Mouse (Mus musculus) spleen, postnatal 36 days (tissue): Measurements from ENCODE around the gene Dip2c.
A peak's percentile ranks its signal among the peaks of the same experiment; 100 is the strongest.

Experiments
- DNase-seq, 2 experiments: peaks; one replicate each; pipeline ENCODE4 v3.0.0; 2022; ENCODE audit warnings: low spot score in 2 of 2, mixed read lengths in 1 of 2

Gene Dip2c

DNA sequence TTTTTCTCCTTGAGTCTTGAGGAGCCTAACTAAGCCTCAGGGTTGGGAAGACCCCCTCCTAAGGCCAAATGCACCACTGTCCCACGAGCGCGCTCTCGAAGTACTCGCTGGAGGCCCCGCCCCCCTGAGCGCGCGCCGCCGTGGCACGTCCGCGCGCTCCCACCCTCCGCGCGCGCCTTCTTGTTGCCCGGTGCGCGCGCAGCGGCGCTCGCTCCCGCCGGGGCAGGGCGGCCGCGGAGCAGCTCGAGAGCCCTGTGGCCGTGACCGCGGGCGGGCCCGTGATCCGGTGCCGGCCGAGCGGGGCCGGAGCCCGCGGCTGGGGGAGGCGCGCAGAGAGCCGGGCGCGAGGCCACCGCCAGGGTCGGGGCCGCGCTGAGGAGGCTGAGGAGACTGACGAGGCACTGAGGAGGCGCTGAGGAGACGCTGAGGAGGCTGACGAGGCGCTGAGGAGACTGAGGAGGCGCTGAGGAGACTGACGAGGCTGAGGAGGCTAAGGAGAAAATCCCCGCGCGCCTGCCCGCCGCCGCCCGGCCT is at the start of gene Dip2c:
Gene Dip2c, plus strand, starts transcription at position 207 of the 534 bp plus-strand sequence.
- DNase-seq, result peak; percentile 68 to 73

DNA sequence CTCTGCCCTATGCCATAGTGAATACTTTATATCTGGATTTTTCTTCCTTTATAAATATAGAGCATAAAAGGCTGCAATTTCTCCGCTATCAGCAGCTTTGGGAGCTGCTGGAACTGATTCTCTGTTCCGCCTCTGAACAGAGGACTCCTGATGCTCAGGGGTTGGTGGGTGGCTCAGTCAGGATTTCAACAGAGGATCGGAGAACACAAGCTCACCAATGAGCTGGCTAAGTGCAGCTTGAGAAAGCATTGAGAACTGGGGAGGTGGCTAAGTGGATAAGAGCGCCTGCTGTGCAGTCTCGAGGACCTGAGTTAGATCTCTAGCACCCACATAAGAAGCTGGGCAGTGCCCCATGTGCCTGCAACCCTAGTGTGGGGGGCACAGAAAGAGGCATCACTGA is 49.2 kb upstream of the Dip2c start:
- DNase-seq, result no peak

- no peak for DNase-seq
These were observed 38.8 kb upstream of the Dip2c start for GRCm38 (mm10) chr13:9237495-9237894.

DNA sequence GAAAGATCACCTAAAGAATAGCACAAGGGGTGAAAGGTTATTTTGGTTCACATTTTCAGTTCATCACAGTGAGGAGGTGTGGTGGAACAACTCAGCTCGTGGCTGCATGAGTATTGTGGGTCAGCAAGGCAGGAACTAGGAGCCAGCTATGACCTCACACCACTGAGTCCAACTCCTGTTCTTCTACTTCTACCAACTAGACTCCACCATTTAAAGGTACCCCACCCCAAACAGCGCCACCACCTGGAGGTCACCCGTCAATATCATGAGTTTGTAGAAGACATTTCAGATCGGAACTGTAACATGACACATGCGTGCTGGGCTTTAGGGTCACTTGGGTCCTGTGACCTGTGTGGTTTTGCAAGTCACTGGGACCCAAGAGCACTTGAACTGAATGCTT is 37.2 kb upstream of the Dip2c start:
- no peak for DNase-seq

GRCm38 (mm10) chr13:9239631-9240236 is 36.6 kb upstream of the Dip2c start:
- DNase-seq, result no peak

DNA sequence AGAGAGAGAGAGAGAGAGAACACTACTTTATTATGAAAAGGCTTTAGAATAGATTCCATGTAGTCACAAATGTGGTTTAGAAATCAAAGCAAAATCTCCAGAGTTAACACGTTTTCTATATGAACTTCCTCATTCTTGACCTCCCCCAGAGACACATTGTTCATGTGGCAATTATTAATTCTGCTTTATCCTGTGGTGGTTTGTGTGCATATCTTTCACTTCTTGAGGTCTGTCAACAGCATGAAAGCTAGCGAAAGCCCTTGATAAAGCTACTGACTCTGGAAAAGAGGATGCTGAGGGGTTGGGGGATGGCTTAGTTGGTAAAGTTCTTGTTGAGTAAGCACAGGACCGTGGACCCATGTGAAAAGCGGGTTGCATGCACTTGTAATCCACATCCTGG is 14.6 kb upstream of the Dip2c start:
- DNase-seq, result no peak

DNA sequence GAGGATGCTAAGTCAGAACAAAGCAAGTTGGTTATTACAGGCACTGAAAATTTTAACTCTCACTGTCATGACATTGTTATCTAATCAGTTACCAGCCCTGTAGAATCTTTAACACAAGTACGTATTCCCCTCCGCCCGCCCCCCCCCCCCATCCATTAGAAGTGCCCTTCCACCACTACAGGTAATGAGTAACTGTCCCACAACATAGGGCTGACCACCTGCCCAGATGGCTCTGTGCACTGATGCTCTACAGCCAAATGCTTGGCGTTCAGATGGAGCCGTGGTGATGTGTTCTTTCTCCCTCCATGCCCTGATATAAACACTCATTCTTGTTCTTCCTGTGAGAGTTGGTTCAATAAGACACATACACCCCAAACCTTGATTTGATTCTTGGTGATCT is 10.8 kb upstream of the Dip2c start:
- no peak for DNase-seq

DNA sequence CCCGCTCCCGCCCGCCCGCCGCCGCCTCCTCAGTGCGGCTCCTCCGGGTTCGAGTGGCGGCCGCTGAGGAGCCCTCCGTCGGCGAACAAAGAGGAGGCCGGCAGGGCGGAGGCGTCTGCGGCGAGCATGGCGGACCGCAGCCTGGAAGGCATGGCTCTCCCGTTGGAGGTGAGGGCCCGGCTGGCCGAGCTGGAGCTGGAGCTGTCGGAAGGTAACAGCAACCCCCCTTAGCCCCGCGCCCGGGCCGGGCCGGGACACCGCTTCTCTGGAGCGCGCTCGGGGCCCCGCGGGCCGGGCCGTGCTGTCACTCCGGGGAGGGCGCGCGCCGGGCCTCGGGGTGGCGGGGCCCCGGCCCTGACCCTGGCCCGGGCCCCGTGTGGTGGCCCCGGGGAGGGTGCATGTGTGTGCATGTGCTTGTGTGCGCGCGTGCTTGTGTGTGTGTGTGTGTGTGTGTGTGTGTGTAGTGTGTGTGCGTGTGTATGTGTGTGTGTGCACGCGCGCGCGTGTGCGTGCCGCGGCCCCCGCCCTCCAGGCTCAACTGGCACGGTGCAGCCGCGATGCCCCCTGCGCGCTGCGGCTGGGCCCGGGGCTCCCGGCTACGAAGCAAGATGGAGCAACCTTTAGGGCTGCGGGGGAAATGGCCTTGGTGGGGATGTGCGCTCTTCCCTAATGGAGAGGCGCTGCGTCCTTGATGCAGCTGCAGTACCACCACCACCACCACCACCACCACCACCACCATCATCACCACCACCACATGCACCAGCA is 710 bp downstream of the Dip2c start:
- peak in 1 of 2 experiments; percentile 8 for DNase-seq

DNA sequence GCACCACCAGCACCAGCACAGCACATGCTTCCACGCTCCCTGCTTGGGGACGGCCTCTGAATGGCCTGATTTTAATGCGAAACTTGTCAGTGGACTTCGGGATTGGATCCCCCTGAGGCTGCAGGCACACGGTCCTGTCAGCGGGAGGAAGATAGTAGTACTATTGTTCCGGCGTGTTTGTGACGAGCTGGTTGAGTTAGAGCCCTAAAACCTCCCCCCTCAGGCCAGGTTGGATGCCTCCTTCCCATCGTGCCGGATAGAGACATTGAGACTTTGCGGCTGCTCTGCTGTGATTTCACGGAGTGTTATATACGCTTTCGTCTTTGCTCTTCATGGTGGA is 1.3 kb downstream of the Dip2c start:
- DNase-seq, result no peak

- DNase-seq, result no peak
These were observed 2.3 kb downstream of the Dip2c start for GRCm38 (mm10) chr13:9278636-9279035.

DNA sequence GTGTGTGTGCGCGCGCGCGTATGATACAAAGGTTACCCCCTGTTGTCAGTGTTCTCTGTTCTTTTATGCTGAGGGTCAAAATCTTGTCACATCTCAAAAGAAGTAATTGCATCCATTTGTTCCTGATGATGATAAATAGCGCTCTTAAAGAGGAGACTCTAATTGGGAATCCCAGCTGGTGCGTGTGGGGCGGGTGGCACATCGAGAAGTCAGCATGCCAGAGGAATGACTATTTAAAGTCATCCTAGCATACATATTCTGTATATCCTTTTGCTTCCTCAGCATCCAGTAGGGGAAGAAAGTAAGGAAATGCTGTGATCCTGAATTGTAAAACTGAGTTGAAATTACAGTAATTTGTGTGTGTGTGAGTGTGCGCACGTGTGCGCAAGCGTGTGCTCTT is 6.7 kb downstream of the Dip2c start:
- no peak for DNase-seq

DNA sequence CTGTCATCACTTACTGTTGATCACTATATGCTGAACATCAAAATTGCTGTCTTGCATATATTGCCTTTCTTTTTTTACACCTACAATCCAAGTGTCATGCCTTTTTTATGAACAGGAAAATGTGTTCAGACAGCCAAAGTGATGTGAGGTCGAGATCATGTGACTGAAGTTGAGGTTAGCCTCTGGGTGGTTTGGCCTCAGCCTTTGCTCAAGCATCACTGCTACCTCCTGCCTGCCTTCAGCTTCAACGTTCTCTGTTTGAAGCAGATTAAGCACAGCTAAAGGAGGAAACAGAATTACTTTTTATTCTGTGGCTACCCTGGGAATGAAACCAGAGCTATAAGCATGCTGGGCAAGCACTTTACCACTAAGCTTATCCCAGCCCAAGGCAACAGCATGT is 13.6 kb downstream of the Dip2c start:
- no peak for DNase-seq

- DNase-seq, result no peak
These were observed 20.0 kb downstream of the Dip2c start for GRCm38 (mm10) chr13:9296285-9296684.

- DNase-seq, result no peak
These were observed 20.9 kb downstream of the Dip2c start for GRCm38 (mm10) chr13:9297266-9297665.

DNA sequence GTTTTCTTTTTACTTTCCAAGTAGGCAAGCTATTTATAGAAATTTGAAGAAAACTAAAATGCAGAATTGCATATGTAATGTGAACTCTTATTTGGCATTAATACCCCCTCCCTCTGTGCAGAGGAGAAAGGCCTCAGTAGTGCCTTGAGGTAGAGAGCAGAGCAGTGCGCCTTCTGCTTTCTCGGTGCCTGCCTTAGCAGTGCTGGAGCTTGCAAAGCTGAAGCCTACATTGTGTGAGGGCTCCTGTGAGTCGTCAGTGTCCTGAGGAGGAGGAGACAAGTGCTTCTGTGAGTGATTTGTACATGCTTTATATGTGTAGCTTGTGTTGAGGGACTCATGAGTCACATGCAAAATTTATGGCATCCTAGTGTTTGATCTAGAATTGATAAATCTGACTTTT is 21.4 kb downstream of the Dip2c start:
- no peak for DNase-seq

- DNase-seq, result no peak
These were observed 23.3 kb downstream of the Dip2c start for GRCm38 (mm10) chr13:9299657-9300056.

DNA sequence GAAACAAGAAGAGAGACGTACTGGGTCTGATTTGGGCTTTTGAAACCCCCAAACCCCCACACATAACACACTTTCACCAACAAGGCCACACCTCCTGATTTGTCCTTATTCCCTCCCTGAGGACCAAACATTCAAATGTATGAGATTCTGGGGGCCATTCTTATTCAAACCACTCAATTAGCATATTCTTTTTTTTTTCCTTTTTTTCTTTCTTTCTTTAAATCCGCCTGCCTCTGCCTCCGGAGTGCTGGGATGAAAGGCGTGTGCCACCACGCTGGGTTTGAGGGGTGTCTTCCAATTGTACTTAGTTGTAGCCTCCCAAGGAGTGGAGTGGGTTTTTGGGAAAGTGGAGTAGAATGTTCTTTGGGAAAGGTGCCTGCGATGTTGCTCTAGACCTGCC is 32.5 kb downstream of the Dip2c start:
- DNase-seq, result no peak

GRCm38 (mm10) chr13:9310806-9311205 is 34.5 kb downstream of the Dip2c start:
- no peak for DNase-seq

DNA sequence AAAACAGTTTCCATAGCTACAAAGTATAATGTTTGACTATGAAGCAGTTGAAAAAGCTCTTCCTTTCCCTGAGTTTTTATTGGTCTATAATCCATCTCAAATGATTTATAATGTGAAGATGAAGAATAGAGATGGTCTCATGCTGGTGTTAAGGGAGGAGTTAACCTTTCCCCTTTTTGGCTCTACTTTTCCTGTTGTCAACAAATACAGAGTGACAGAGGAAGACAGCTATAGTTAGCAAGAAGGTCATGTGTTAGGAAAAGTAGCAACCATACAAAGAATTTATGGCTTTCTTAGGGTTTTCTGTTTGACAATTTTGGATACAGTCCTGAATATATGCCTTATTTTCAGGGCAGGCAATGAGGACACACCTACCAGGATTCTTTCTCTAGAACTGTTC is 36.6 kb downstream of the Dip2c start:
- no peak for DNase-seq

- no peak for DNase-seq
These were observed 37.9 kb downstream of the Dip2c start for GRCm38 (mm10) chr13:9314099-9314712.

DNA sequence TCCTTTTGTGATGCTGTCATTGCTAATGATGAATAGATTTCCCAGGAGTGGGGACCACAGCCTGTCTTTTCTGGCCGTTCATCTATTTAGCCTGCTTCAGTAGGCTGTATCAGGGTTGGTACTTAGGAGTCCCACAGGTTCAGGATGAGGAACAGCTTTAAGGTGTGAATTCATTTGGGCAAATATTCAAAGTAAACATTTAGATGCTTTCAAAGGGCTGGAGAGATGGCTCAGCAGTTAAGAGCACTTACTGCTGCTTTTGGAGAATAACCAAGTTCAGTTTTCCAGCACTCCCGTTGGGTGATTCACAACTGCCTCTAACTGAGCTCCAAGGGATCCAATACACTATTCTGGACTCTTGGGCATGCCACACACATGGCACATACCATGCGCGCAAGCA is 38.4 kb downstream of the Dip2c start:
- no peak for DNase-seq

DNA sequence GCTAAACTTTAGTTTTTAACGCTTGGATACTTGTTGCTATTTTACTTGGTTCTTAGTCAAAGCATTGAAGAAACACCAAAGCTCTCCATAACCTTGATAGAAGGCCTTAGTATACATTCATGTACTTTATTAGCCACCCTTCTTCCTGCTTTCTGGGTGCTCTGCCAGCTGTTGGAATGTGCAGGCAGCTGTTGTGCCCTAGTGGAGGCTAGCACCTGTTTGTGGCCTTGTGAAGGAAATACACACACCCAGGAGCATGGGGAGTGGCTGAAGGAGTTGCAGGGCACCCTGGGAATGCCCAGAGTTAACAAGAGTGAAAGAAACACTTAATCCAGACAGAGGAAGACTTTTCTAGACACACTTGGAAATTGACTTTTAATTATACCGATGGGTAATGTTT is 43.4 kb downstream of the Dip2c start:
- DNase-seq, result no peak

GRCm38 (mm10) chr13:9325262-9325661 is 48.9 kb downstream of the Dip2c start:
- no peak for DNase-seq
